Mouse (Mus musculus): ENCODE measurements around the gene Shq1.

Gene Shq1

GRCm38 (mm10) chr6:100662224-100662623, 8.7 kb downstream of the Shq1 start:
- DNase-seq: no peak

GRCm38 (mm10) chr6:100660395-100660794, 10.6 kb downstream of the Shq1 start:
- peak; percentile 84 for DNase-seq

- DNase-seq: no peak
Measured at GRCm38 (mm10) chr6:100652535-100652934, 18.4 kb downstream of the Shq1 start.

GRCm38 (mm10) chr6:100647196-100647595, 23.8 kb downstream of the Shq1 start:
- DNase-seq: no peak

- DNase-seq: peak; percentile 34
Measured at GRCm38 (mm10) chr6:100645469-100646201, 25.3 kb downstream of the Shq1 start.

GRCm38 (mm10) chr6:100644631-100645030, 26.3 kb downstream of the Shq1 start:
- DNase-seq: no peak

GRCm38 (mm10) chr6:100642786-100643185, 28.2 kb downstream of the Shq1 start:
- no peak for DNase-seq

- no peak for DNase-seq
Measured at GRCm38 (mm10) chr6:100640591-100640990, 30.4 kb downstream of the Shq1 start.

- DNase-seq: no peak
Measured at GRCm38 (mm10) chr6:100629086-100629485, 41.9 kb downstream of the Shq1 start.

GRCm38 (mm10) chr6:100628223-100628622, 42.7 kb downstream of the Shq1 start:
- no peak for DNase-seq

- DNase-seq: no peak
Measured at GRCm38 (mm10) chr6:100623922-100624321, 47.0 kb downstream of the Shq1 start.

- DNase-seq: no peak
Measured at GRCm38 (mm10) chr6:100622861-100623507, 48.0 kb downstream of the Shq1 start.

GRCm38 (mm10) chr6:100620411-100620810, 50.5 kb downstream of the Shq1 start:
- DNase-seq: no peak

- no peak for DNase-seq
Measured at GRCm38 (mm10) chr6:100619309-100619708, 51.6 kb downstream of the Shq1 start.

GRCm38 (mm10) chr6:100616133-100616532, 54.8 kb downstream of the Shq1 start:
- DNase-seq: no peak

- DNase-seq: no peak
Measured at GRCm38 (mm10) chr6:100613593-100614267, 57.2 kb downstream of the Shq1 start.

GRCm38 (mm10) chr6:100610897-100611575, 59.9 kb downstream of the Shq1 start:
- DNase-seq: no peak

- DNase-seq: peak; percentile 8
Measured at GRCm38 (mm10) chr6:100610182-100610581, 60.8 kb downstream of the Shq1 start.

GRCm38 (mm10) chr6:100609256-100609655, 61.7 kb downstream of the Shq1 start:
- no peak for DNase-seq

- peak; percentile 7 for DNase-seq
Measured at GRCm38 (mm10) chr6:100608429-100608828, 62.5 kb downstream of the Shq1 start.

GRCm38 (mm10) chr6:100606805-100607204, 64.2 kb downstream of the Shq1 start:
- DNase-seq: no peak

GRCm38 (mm10) chr6:100603702-100604101, 67.3 kb downstream of the Shq1 start:
- DNase-seq: no peak

- DNase-seq: no peak
Measured at GRCm38 (mm10) chr6:100601634-100602033, 69.3 kb downstream of the Shq1 start.
